Mouse (Mus musculus) T-cell, adult 2 months (primary cell): ENCODE data around the gene Iqschfp.

Source experiments
- DNase-seq: peaks from one replicate; pipeline ENCODE4 v3.0.0; 2022; ENCODE audit warnings: low spot score

Iqschfp gene

DNA sequence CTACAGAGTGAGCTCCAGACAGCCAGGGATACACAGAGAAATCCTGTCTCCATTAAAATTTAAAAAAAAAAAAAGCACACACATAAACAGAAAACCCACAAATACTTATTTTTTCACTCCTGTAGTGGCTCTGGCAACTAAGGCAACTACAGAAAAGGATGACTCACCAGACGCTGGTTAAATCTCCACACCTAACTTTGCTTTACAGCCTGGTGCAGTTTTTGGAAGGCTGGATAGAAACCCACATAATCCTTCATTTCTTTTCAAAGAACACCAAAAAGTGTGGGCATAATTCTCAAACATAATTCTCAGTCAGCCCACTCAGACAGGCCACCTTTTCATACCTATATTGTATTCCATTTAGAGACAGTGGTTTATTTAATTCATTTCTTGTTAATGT is 746.7 kb downstream of the Iqschfp start:
- no peak for DNase-seq

DNA sequence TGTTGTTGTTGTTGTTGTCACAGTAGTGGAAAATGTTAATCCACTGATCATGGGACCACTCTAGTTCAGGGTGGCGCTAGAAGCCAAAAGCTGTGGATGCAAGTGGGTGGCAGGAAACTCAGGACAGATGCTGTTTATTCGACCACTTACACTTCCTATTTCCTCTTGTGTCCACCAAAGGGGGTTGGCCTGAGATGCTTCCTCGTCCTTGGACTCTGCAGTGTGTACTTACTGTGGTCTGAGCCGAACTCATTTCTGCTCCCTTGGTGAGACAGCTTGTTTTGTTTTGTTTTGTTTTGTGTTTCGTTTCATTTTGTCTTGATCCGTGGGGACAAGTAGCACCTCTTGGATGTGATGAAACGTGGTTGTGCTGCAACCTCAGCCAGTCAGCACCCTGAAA is 750.9 kb downstream of the Iqschfp start:
- DNase-seq, result no peak

DNA sequence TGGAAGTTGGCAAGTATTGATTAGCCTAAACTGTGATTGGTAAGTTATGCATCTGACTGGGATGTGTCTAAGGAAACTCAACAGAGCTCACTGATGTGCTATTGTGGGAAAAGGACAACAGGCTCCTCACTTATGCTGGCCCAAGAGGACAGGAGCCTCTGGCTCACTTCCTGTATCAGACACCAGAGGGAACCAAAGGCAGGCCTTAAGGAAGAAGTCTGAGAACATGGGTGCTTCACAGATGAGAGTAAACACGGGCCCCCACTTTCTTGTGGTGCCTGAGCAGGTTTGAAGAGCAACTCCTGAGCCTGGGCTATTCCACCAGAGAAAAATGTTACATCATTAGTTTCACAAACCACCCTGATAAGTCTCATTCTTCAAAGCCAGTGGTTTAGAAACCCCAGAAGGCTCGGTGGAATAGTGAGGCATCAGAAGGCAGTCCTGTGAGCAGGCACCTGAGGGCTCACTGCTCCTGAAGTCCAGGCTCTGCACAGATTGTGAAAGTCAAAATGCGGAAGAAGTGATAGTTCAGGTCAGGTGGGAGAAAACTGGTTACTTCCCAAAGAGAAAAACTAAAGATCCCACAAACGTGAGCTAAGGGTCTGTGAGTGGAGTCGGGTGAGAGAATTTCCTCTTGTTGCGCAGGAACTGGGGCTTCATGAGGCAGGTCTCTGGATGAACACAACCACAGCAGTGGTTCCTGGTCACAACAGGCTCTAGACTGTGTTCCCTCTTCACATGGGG is 754.5 kb downstream of the Iqschfp start:
- DNase-seq, result peak; percentile 35

GRCm38 (mm10) chr3:68647282-68647681 is 755.2 kb downstream of the Iqschfp start:
- DNase-seq, result no peak

DNA sequence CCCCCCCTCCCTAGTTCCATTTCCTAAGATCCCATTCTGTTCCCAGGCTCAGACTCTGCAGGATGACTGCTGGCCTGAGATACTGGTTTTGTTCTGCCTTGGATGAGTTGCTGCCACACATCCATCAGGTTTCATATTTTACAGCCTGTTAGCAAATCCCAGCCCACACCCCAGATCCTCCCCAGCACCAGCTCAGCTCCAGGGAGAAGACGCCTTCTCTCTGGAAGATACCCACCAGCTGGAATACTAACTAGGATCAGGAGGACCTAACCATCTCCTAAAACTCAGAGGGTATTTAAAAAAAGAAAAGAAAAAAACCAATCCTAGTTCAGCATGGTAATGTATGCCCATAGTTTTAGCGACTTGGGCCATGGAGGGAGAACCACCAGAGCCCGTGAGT is 758.2 kb downstream of the Iqschfp start:
- no peak for DNase-seq

GRCm38 (mm10) chr3:68656607-68657352 is 764.7 kb downstream of the Iqschfp start:
- DNase-seq, result no peak

GRCm38 (mm10) chr3:68657589-68658245 is 765.7 kb downstream of the Iqschfp start:
- no peak for DNase-seq

- no peak for DNase-seq
These were observed 768.0 kb downstream of the Iqschfp start for GRCm38 (mm10) chr3:68659996-68660395.

GRCm38 (mm10) chr3:68660538-68660937 is 768.5 kb downstream of the Iqschfp start:
- no peak for DNase-seq

GRCm38 (mm10) chr3:68662386-68662785 is 770.4 kb downstream of the Iqschfp start:
- DNase-seq, result no peak

DNA sequence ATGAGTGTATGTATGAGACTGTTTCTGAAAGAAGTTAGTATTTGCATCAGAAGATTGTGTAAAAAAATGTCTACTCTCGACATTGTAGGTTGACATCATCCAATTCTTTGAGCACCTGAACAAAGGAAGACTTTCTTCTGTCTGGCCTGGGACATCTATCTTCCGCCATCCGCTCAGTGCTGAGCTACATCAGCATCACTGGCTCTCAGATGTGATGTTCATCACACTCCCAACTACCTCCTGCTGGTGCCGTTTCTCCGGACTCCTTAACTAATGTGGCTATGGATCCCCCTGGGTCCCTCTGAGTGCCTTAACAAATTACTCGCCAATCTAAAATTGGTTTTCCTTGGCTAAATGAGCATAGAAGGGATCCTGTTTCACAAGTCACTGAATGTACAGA is 772.3 kb downstream of the Iqschfp start:
- no peak for DNase-seq

GRCm38 (mm10) chr3:68666377-68666776 is 774.3 kb downstream of the Iqschfp start:
- DNase-seq, result no peak

GRCm38 (mm10) chr3:68667852-68668251 is 775.8 kb downstream of the Iqschfp start:
- no peak for DNase-seq

GRCm38 (mm10) chr3:68669418-68669974 is 777.5 kb downstream of the Iqschfp start:
- DNase-seq, result no peak

DNA sequence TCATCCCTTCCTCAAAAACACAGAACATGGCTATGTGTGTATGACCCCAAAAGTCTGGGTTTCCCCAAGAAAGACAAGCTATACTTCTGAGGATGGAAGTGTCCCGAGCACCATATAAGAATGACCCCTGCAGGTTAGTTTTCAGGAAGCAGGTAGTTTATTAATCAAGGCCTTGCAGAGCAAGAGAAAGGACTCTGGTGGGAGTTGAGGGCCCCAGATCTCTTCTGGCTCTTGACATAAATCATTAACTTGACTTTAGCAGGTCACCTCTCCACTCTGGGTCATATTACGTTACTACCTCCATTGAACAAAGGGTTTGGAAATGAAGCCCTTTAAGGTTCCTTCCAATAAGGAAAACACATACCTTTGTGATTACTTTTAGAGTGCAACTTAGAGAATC is 782.7 kb downstream of the Iqschfp start:
- DNase-seq, result no peak

GRCm38 (mm10) chr3:68675216-68675835 is 783.3 kb downstream of the Iqschfp start:
- no peak for DNase-seq
